Mouse (Mus musculus): ENCODE measurements at regions not wholly inside any gene's neighbourhood (a gene's known extent, or its start where the extent isn't known, plus 50 kb on each side); places are given as distances from the start of the nearest gene placed in this dataset.

- no peak for DNase-seq (ENCODE audit: extremely low spot score)
Measured at GRCm38 (mm10) chr2:128473997-128474396, 117.0 kb upstream of the Spdye4c start.

DNA sequence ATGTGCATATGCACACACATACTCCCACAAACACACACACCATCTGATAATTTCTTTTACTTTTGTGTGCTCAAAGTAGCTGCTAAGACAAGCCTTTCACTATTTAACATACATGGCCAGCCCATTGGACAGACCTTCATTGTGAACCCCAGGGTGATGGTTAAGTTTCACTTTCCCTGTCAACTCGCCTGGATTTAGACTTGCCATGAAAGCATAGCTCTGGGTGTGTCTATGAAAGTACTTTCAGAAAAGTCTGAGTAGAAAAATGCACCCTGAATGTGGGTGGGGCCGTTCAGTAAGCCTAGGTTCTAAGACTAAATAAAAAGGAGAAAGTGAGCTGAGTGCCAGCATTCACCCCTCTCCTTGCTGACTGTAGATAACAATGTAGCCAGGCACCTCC is 113.8 kb upstream of the Spdye4c start:
- DNase-seq (ENCODE audit: extremely low spot score): no peak

GRCm38 (mm10) chr2:128491217-128491877 is 99.7 kb upstream of the Spdye4c start:
- no peak for DNase-seq (ENCODE audit: extremely low spot score)

- no peak for DNase-seq (ENCODE audit: extremely low spot score)
Measured at GRCm38 (mm10) chr2:128493871-128494270, 97.1 kb upstream of the Spdye4c start.

DNA sequence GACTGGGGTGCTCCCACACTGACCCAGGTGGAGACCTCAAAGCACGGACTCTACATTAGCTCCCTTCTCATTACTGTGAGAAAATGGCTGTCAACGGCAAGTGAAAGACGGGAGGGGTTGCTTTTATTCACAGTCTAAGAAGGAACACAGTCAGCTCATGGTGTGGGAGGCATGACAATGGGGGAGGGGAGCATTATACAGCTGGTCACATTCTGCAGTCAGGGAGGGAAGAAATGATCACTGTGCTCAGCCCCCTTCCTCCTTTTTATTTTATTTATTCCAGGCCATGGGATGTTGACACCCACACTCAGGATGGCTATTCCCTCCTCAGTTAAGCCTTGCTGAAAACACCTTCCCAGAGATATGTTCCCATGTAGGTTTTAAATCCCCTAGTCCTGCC is 93.1 kb upstream of the Spdye4c start:
- DNase-seq (ENCODE audit: extremely low spot score): no peak

DNA sequence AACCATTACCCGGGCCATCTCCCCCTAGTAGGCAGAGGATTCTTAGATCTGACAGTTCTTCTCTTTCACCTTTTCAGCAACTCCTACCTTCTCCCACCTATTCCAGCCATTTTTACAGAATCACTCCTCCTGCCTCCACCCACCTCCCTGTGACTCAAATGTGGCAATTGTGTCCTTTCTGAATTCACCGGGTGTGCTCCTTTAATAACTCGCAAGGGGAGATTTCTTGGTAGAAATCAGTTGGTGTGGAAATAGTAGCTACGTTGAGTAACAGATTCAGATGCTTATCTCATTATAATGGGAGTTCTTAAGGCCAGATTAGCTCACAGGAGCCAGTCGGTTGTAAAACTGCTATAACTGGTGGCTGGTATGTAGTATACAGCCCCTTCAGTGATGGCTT is 92.4 kb upstream of the Spdye4c start:
- no peak for DNase-seq (ENCODE audit: extremely low spot score)

GRCm38 (mm10) chr2:128499575-128500184 is 91.3 kb upstream of the Spdye4c start:
- no peak for DNase-seq (ENCODE audit: extremely low spot score)

GRCm38 (mm10) chr2:128502676-128503075 is 88.3 kb upstream of the Spdye4c start:
- DNase-seq (ENCODE audit: extremely low spot score): no peak

GRCm38 (mm10) chr2:128503136-128503935 is 87.7 kb upstream of the Spdye4c start:
- DNase-seq (ENCODE audit: extremely low spot score): no peak

GRCm38 (mm10) chr2:128507591-128508243 is 83.3 kb upstream of the Spdye4c start:
- peak; percentile 8 for DNase-seq (ENCODE audit: extremely low spot score)

DNA sequence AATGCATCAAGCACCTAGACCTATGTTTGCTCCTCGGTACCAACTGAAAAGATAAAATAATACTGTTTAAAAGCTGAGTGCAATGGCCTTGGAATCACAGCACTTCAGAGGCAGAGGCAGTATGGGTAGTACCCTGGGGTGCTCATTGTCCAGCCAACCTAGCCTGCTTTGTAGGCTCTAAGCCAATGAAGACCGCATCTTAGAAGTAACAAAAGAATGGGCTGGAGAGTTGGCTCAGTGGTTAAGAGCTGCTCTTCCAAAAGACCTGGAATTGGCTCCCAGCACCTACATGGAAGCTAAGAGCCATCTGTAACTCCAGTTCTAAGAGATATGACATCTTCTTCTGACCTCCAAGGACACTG is 82.8 kb upstream of the Spdye4c start:
- DNase-seq (ENCODE audit: extremely low spot score): no peak

- DNase-seq (ENCODE audit: extremely low spot score): no peak
Measured at GRCm38 (mm10) chr2:128511291-128511690, 79.7 kb upstream of the Spdye4c start.

DNA sequence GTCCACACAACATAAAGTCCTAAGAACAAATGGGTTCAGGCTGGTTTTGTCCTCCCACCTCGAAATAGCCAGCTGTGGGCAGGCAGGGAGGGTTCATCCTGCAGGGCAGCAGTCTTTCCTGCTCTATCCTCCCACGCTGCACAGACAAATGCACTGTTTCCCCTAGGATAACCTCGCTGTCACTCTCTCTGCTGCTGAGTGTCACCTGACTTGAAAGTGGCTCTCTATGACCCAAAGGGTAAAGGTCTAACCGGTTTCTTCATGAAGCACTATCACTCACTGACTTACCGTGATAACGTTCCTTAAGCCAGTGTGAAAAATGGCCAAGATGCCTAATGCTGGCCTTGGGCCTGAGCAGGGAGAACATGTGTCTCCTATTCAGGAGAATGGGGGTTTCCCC is 78.2 kb upstream of the Spdye4c start:
- no peak for DNase-seq (ENCODE audit: extremely low spot score)

DNA sequence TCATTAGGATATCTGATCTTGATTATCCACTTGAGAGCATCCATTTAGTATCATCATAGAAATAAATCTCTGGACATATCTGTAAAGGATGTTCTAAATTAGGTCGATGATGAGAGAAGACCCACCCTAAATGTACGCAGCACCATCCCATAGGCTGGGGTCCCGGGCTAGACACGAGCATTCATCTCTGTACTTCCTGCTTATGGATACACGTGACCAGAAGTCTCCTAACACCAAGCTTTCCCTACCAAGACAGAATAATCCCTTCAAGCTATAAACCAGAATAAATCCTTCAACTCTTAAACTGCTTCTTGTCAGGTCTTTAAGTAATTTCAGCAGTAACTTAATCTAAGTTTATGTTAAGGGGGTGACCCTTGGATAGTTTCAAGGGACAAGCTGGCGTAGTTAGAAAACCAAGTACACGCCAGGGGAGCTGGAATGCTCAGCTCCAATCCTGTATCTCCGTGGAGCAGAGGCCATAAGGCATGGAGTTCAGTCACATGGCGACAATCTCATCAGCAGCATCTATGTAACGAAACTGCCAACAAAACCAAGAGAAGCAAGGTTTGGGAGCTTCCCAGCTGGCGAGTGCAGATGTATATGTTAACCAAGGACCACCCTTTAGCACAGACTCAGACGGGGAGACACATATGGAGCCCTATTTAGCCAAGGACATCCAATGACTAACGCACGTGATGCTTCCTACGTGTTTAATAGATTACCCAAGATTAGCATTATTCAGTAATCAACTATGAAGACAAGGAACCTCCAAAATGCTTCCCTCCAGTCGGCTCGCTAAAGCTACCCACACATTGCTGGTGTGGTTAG is 76.3 kb upstream of the Spdye4c start:
- DNase-seq (ENCODE audit: extremely low spot score): no peak

GRCm38 (mm10) chr2:128515701-128516100 is 75.3 kb upstream of the Spdye4c start:
- no peak for DNase-seq (ENCODE audit: extremely low spot score)

- DNase-seq (ENCODE audit: extremely low spot score): no peak
Measured at GRCm38 (mm10) chr2:128516694-128517093, 74.3 kb upstream of the Spdye4c start.

- DNase-seq (ENCODE audit: extremely low spot score): no peak
Measured at GRCm38 (mm10) chr2:128518142-128518541, 72.9 kb upstream of the Spdye4c start.

DNA sequence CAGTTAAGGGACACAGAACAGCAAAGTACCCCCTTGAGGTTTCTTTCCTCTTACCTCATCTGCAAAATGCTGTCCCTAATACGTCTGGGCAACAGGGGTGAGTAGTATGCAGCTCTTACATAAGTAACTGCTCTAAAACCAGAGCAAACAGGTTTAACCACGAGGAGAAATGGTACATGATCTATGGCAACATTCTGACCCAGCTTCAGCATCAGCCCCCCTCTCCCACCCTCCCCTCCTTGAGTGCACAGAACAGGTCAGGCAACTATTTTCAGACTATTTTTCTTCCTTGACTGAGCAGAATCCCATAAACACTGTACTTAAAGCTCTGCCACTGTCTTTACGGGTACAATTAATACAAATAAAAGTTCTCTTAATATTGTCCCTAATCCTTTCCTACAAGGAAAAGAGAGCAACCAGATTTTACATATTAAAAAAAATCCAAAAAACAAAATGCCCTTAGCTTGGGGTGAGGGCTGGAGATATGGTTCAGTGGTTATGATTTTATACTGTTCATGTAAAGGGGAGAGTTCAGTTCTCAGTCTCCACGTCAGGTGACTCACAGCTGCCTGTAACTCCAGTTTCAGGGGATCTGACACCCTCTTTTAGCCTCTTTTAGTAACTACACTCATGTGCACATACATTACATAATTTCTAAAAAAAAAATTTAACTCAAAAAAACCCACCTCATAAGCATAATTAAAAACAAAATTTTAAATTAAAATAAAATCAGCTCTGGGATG is 69.1 kb upstream of the Spdye4c start:
- no peak for DNase-seq (ENCODE audit: extremely low spot score)

DNA sequence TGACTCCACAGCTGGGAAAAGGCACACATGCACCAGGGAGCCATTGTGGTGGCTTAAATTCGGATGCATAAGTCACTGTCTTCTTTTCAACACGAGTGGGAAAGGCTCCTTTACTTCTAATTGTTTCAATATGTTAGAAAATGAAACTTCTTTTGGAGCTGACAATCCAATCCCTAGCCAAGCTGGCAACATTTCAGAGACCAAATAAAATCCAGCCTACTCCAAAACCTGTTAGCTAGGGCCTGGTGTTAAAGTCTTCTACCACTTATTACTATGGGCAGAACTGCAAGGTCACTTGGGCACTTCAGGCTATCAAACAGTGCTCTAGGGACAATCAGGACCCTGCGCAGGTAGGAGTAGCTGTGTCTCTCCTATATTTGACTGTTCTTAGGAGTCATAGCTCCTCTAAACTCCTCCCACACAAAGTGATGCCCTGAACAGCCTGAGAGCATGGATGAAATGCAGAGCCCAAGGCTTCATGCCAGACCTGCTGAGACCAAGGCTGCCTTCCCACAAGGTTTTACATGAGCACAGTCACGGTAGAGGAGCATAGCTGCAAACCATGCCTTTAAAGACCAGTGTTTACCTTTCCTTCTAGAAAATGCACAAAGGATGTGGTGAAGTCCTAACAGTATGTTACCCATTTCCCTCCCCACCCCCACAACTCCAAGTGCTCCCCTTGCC is 67.4 kb upstream of the Spdye4c start:
- DNase-seq (ENCODE audit: extremely low spot score): no peak

- no peak for DNase-seq (ENCODE audit: extremely low spot score)
Measured at GRCm38 (mm10) chr2:128526100-128526499, 64.9 kb upstream of the Spdye4c start.
